In genomic region chr9:100642840-100643697, GRCm38 (mm10) we compare ENCODE assay signal across 7 mouse cellular contexts. TPM values are rescaled to one million over a fixed set of nuclear protein-coding genes. Genes with fewer than 3 reads are reported as not detected.
A peak's percentile ranks its signal among the peaks of the same experiment; 100 is the strongest.
DNase-seq lines count a peak whose midpoint lies in the region; ATAC-seq lines count a peak whose summit lies in the region.

No protein-coding gene starts in this region.

- H3K4me1 ChIP-seq in intestine, embryonic 16.5 days (ENCODE audit: control insufficient read depth, insufficient read depth, low read length): peaks cover 9% of the 10 kb centered on the region
- peaks cover 22% of the 10 kb centered on the region for H3K4me1 ChIP-seq in midbrain, embryonic 11.5 days (ENCODE audit: control insufficient read depth, insufficient read depth, low read length)

- H3K9me3 ChIP-seq in intestine, embryonic 16.5 days (ENCODE audit: control insufficient read depth, low read length): no peaks in the 10 kb centered on the region
- no peaks in the 10 kb centered on the region for H3K9me3 ChIP-seq in midbrain, embryonic 11.5 days (ENCODE audit: control insufficient read depth, low read length)

- peak overlapping the region; percentile 88 for H3K4me3 ChIP-seq in intestine, embryonic 16.5 days (ENCODE audit: low read length)
- peak overlapping the region; percentile 79 for H3K4me3 ChIP-seq in midbrain, embryonic 11.5 days (ENCODE audit: low read depth, low read length)

- peak; percentile 99 for ATAC-seq in intestine, embryonic 16.5 days
- ATAC-seq in midbrain, embryonic 11.5 days (ENCODE audit: low FRiP score): peak; percentile 98

- H3K36me3 ChIP-seq in intestine, embryonic 16.5 days (ENCODE audit: control insufficient read depth, insufficient read depth, low read length): no peaks in the 10 kb centered on the region
- no peaks in the 10 kb centered on the region for H3K36me3 ChIP-seq in midbrain, embryonic 11.5 days (ENCODE audit: control insufficient read depth, insufficient read depth, low read length)

- H3K27ac ChIP-seq in intestine, embryonic 16.5 days (ENCODE audit: low read length): peak overlapping the region; percentile 99
- peak overlapping the region; percentile 99 for H3K27ac ChIP-seq in midbrain, embryonic 11.5 days (ENCODE audit: low read depth, low read length)

- DNase-seq in adrenal gland, adult 8-10 months: peak; percentile 98
- DNase-seq in embryo, embryonic 9.5 days (ENCODE audit: extremely low spot score): peak; percentile 100
- DNase-seq in gastrocnemius, postnatal 4 days (ENCODE audit: low spot score in 2 of 2): peak; percentile 99 to 100
- peak; percentile 99 to 100 for DNase-seq in left cerebral cortex, postnatal 36 days (ENCODE audit: low spot score in 2 of 2)
- peak; percentile 100 for DNase-seq in midbrain, embryonic 11.5 days (ENCODE audit: low spot score, missing footprints)
- DNase-seq in skeletal muscle tissue, adult 2 months (ENCODE audit: low read depth, low spot score): peak; percentile 99

- intact Hi-C loops in left cerebral cortex, postnatal 36 days (cut with DNase I): loop anchor here (1.0 to 5.0 kb wide), 7 partner anchors 72 to 514 kb away; partner anchors contain the start of genes Msl2 and Slc35g2

- no peaks in the 10 kb centered on the region for H3K27me3 ChIP-seq in intestine, embryonic 16.5 days (replicated peaks; ENCODE audit: control insufficient read depth, insufficient read depth, low read length)
- no peaks in the 10 kb centered on the region for H3K27me3 ChIP-seq in midbrain, embryonic 11.5 days (ENCODE audit: control insufficient read depth, insufficient read depth, low read length)

- H3K4me2 ChIP-seq in intestine, embryonic 16.5 days (ENCODE audit: low read depth, low read length): peak overlapping the region; percentile 80
- peak overlapping the region; percentile 79 for H3K4me2 ChIP-seq in midbrain, embryonic 11.5 days

- WGBS in intestine, embryonic 16.5 days: under 1% methylated on average over 95 of the region's 97 CpGs
- WGBS in midbrain, embryonic 11.5 days: under 1% methylated on average over 87 of the region's 97 CpGs

- peak overlapping the region; percentile 96 for H3K9ac ChIP-seq in intestine, embryonic 16.5 days (ENCODE audit: low read depth, low read length)
- peak overlapping the region; percentile 96 for H3K9ac ChIP-seq in midbrain, embryonic 11.5 days (ENCODE audit: low read length)

RNA-seq across cellular contexts. Expression of gene Stag1, which starts 45.5 kb away (rescaled TPM):
- 10 to 100 TPM; 34.0 to 46.9 (median 36.2) TPM for total RNA-seq in adrenal gland, adult 8-10 months (2022)
- 10 to 100 TPM; 59.5 to 67.5 TPM for total RNA-seq in gastrocnemius, postnatal 4 days (2021)
- polyA plus RNA-seq in intestine, embryonic 16.5 days (2015; fragmentation: Nextera tagmentation; extraction: Ambion mirVana): 24.8 and 29.4 TPM in 2 replicates
- 10 to 100 TPM; 48.3 to 61.0 TPM for total RNA-seq in left cerebral cortex, postnatal 36 days (2021)
- polyA plus RNA-seq in midbrain, embryonic 11.5 days (2014; fragmentation: Nextera tagmentation; extraction: Ambion mirVana): 57.1 and 64.3 TPM in 2 replicates

Comparison
In these comparisons a context has a peak if more than half of its experiments do, and no peak if none do; other contexts are left out.
1. Peak in every context shown above with its lines: DNase-seq, ATAC-seq, H3K4me3 ChIP-seq and H3K27ac ChIP-seq.